Mouse (Mus musculus) small intestine, adult 2 months (tissue): ENCODE measurements around the gene Hrh3.

Experiments
- CTCF ChIP-seq: fragments of 200-500 bp; IDR thresholded peaks from 2 replicates; pipeline ENCODE4 v1.5.1; 2012; ENCODE audit warnings: low read depth, mild to moderate bottlenecking, control low read depth, inconsistent platforms, low read length, moderate library complexity, mixed read lengths; ENCODE audit not compliant: insufficient replicate concordance, insufficient read length; ENCODE audit errors: extremely low read depth
- POLR2A ChIP-seq: fragments of 200-500 bp; IDR thresholded peaks from 2 replicates; pipeline ENCODE4 v1.6.1; 2012; ENCODE audit warnings: low read depth, mild to moderate bottlenecking, control low read depth, inconsistent platforms, low read length, moderate library complexity

GRCm38 (mm10) chr2:180116081-180116493 is 11.8 kb upstream of the Hrh3 start:
- TF ChIP-seq CTCF (no peak), POLR2A (no peak)
